Mouse (Mus musculus) liver, adult 2 months (tissue): ENCODE results near the gene Tppp2. TPM values are rescaled to one million over a fixed set of nuclear protein-coding genes. Genes with fewer than 3 reads are reported as not detected.

ENCODE experiments used
- DNase-seq: peaks from one replicate; pipeline ENCODE4 v3.0.0-alpha.2; 2011; ENCODE audit warnings: low read depth, low spot score; ENCODE audit errors: extremely low read depth
- H3K27ac ChIP-seq: fragments of 200-500 bp; replicated peaks from 2 replicates; pipeline ENCODE4 v1.5.1; 2012; ENCODE audit warnings: low read depth, mild to moderate bottlenecking, control low read depth, inconsistent platforms, low read length; ENCODE audit not compliant: insufficient read depth
- H3K27me3 ChIP-seq: fragments of 200-500 bp; 2 replicates; pipeline ENCODE4 v1.6.1; 2012; ENCODE audit warnings: mild to moderate bottlenecking, moderate library complexity, low read length, inconsistent platforms; ENCODE audit not compliant: control insufficient read depth, insufficient read depth
- H3K36me3 ChIP-seq: fragments of 200-500 bp; 2 replicates; pipeline ENCODE4 v1.6.1; 2012; ENCODE audit warnings: low read length, inconsistent platforms; ENCODE audit not compliant: control insufficient read depth, insufficient read depth
- H3K4me1 ChIP-seq: fragments of 200-500 bp; 2 replicates; pipeline ENCODE4 v1.6.1; 2011; ENCODE audit warnings: low read length; ENCODE audit not compliant: control insufficient read depth, insufficient read depth
- H3K4me3 ChIP-seq: fragments of 200-500 bp; 2 replicates; pipeline ENCODE4 v1.5.1; 2011; ENCODE audit warnings: low read depth, mild to moderate bottlenecking, control low read depth, low read length, moderate library complexity; ENCODE audit not compliant: insufficient read depth
- H3K79me2 ChIP-seq: fragments of 200-500 bp; 2 replicates; pipeline ENCODE4 v1.6.1; 2012; ENCODE audit warnings: inconsistent platforms, mild to moderate bottlenecking, low read length, moderate library complexity; ENCODE audit not compliant: control insufficient read depth, insufficient read depth
- H3K9ac ChIP-seq: fragments of 200-500 bp; 2 replicates; pipeline ENCODE4 v1.6.1; 2012; ENCODE audit warnings: low read depth, mild to moderate bottlenecking, control low read depth, inconsistent platforms, low read length
- CTCF ChIP-seq: fragments of 200-500 bp; IDR thresholded peaks from 2 replicates; pipeline ENCODE4 v1.5.1; 2011; ENCODE audit warnings: low read depth, low read length, control low read depth
- POLR2A ChIP-seq: fragments of 200-500 bp; IDR thresholded peaks from 2 replicates; pipeline ENCODE4 v1.6.1; 2011; ENCODE audit warnings: low read length, control low read depth; ENCODE audit not compliant: insufficient read depth; ENCODE audit errors: extremely low read depth
- WGBS: fragments of 180-500 bp; shearing (Covaris S2); methylation state at CpG from one replicate; pipeline ENCODE4 v1.1.7; 2018; 5-methylcytosine and 5-hydroxymethylcytosine counted together
- polyA plus RNA-seq: library from polyadenylated mRNA; depleted of rRNA; stranded (reverse); fragments of >200 nt; gene quantifications from 2 replicates; pipeline ENCODE4 v1.2.3, GENCODE M21; 2012
- total RNA-seq: library from RNA; depleted of rRNA; stranded (reverse); fragments of >200 nt; gene quantifications from 2 replicates; pipeline ENCODE4 v1.2.3, GENCODE M21; 2014

The Tppp2 gene
- total and polyA plus RNA-seq, 2 experiments, result not detected

- DNase-seq, result peak; percentile 83
- H3K79me2 ChIP-seq, result no peaks in the 10 kb centered on the region
- 30% methylated on average over 9 of the region's 9 CpGs for WGBS
- no peaks in the 10 kb centered on the region for H3K27me3 ChIP-seq
- TF ChIP-seq POLR2A (0 out of 2 replicates have a peak, but pooled peaks have one; percentile 22), CTCF (no peak)
- peak overlapping the region; percentile 66 for H3K27ac ChIP-seq
- H3K4me1 ChIP-seq, result peaks cover 35% of the 10 kb centered on the region
- no peak overlapping the region for H3K4me3 ChIP-seq
- peaks cover 44% of the 10 kb centered on the region for H3K36me3 ChIP-seq
- H3K9ac ChIP-seq, result 0 out of 2 replicates have a peak overlapping the region, but pooled peaks have one; percentile 2
These were observed 14.4 kb upstream of the Tppp2 start for GRCm38 (mm10) chr14:51903782-51904181.

GRCm38 (mm10) chr14:51904706-51905105 lies 13.5 kb upstream of the Tppp2 start:
- Histone ChIP-seq H3K4me1 (peaks cover 37% of the 10 kb centered on the region), H3K27me3 (no peaks in the 10 kb centered on the region), H3K27ac (no peak overlapping the region), H3K79me2 (no peaks in the 10 kb centered on the region), H3K9ac (no peak overlapping the region), H3K36me3 (peaks cover 53% of the 10 kb centered on the region), H3K4me3 (no peak overlapping the region)
- WGBS, result 50% methylated on average over 7 of the region's 7 CpGs
- TF ChIP-seq CTCF (0 out of 2 replicates have a peak, but pooled peaks have one; percentile 10), POLR2A (no peak)
- peak; percentile 65 for DNase-seq

- H3K9ac ChIP-seq, result peak overlapping the region; percentile 23; the same call in 1 of the 2 replicates
- 79% methylated on average over 11 of the region's 11 CpGs for WGBS
These were observed 12.1 kb upstream of the Tppp2 start for GRCm38 (mm10) chr14:51906102-51906501.

GRCm38 (mm10) chr14:51911301-51911700 lies 6.9 kb upstream of the Tppp2 start:
- Histone ChIP-seq H3K4me1 (peaks cover 41% of the 10 kb centered on the region), H3K27me3 (no peaks in the 10 kb centered on the region), H3K4me3 (peak overlapping the region; percentile 67), H3K27ac (peak overlapping the region; percentile 97), H3K79me2 (peaks cover 15% of the 10 kb centered on the region; the same call in 1 of the 2 replicates), H3K36me3 (peaks cover 48% of the 10 kb centered on the region), H3K9ac (peak overlapping the region; percentile 82)
- peak; percentile 78 for DNase-seq
- TF ChIP-seq CTCF, result no peak
- 0 out of 2 replicates have a peak, but pooled peaks have one; percentile 15 for TF ChIP-seq POLR2A
- 19% methylated on average over 10 of the region's 10 CpGs for WGBS

More at GRCm38 (mm10) chr14:51906102-51906501, 12.1 kb upstream of the Tppp2 start:
- Histone ChIP-seq H3K27ac (peak overlapping the region; percentile 97; the same call in 1 of the 2 replicates), H3K4me1 (peaks cover 43% of the 10 kb centered on the region), H3K4me3 (no peak overlapping the region), H3K36me3 (peaks cover 66% of the 10 kb centered on the region), H3K27me3 (no peaks in the 10 kb centered on the region), H3K79me2 (peaks cover 8% of the 10 kb centered on the region; the same call in 1 of the 2 replicates)
- TF ChIP-seq CTCF, result no peak
- no peak for TF ChIP-seq POLR2A
- peak; percentile 29 for DNase-seq

- DNase-seq, result peak; percentile 100
- peaks cover 30% of the 10 kb centered on the region for H3K4me1 ChIP-seq
- H3K4me3 ChIP-seq, result peak overlapping the region; percentile 82
- H3K27me3 ChIP-seq, result no peaks in the 10 kb centered on the region
- peak overlapping the region; percentile 96 for H3K9ac ChIP-seq
- TF ChIP-seq CTCF, result no peak
- TF ChIP-seq POLR2A, result peak; percentile 41; the same call in 1 of the 2 replicates
- peak overlapping the region; percentile 100 for H3K27ac ChIP-seq
- WGBS, result 8% methylated on average over 14 of the region's 14 CpGs
- peaks cover 35% of the 10 kb centered on the region for H3K36me3 ChIP-seq
- peaks cover 15% of the 10 kb centered on the region; the same call in 1 of the 2 replicates for H3K79me2 ChIP-seq
These were observed 5.7 kb upstream of the Tppp2 start for GRCm38 (mm10) chr14:51912391-51913061.
